Comparison of ENCODE assay signal across 11 mouse cellular contexts in the genomic region with DNA sequence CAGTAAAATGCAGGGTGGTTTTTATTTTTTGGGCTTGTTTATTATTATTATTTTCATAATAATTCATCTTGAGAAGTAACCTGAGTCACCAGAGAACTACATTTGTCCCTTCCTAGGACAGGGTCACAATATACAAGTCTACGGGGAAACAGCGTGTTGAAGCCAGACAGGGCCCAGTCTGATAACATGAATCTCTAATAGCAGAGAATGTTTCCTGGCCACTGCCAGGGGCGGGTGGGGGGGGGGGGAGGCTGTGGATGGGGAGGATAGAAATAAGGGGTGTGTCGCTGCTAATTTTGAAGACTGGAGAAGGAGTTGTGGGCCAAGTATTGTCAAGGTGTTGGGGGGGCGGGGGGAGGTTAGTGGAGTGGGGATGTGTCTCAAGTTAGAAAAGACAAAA.
"Had no signal": no experiment of that assay in that cellular context is flagged by ENCODE, and none has a peak within 500 bp of the region (broad histone marks: within the 10 kb centered on the region; RNA-seq: fewer than 3 reads in every experiment).

No protein-coding gene starts in this region.

- H3K9ac ChIP-seq: kidney, embryonic 15.5 days; midbrain, embryonic 15.5 days; neural tube, embryonic 13.5 days had no signal

- H3K4me1 ChIP-seq: kidney, embryonic 15.5 days had no signal

- H3K27ac ChIP-seq: kidney, embryonic 15.5 days; left cerebral cortex, adult 2 months; macrophage; midbrain, embryonic 15.5 days; neural tube, embryonic 13.5 days had no signal

- H3K27me3 ChIP-seq: midbrain, embryonic 15.5 days had no signal

- H3K36me3 ChIP-seq: kidney, embryonic 15.5 days; limb, embryonic 10.5 days; midbrain, embryonic 15.5 days; neural tube, embryonic 13.5 days had no signal

- H3K4me3 ChIP-seq: kidney, embryonic 15.5 days; left cerebral cortex, adult 2 months; limb, embryonic 10.5 days; midbrain, embryonic 15.5 days; neural tube, embryonic 13.5 days had no signal

- H3K4me2 ChIP-seq: kidney, embryonic 15.5 days; midbrain, embryonic 15.5 days; neural tube, embryonic 13.5 days had no signal

- H3K9me3 ChIP-seq: kidney, embryonic 15.5 days; limb, embryonic 10.5 days; midbrain, embryonic 15.5 days; neural tube, embryonic 13.5 days had no signal

- DNase-seq: kidney, adult 2 months; kidney, postnatal 14 days; lung, adult 2 months; lung, postnatal 14 days; right cerebral cortex, postnatal 14 days had no signal
